Mouse (Mus musculus): ENCODE results near the gene Prdm12. TPM values are rescaled to one million over a fixed set of nuclear protein-coding genes. Genes with fewer than 3 reads are reported as not detected.

Gene Prdm12
- not detected for polyA plus RNA-seq (2017; shearing (Covaris generic))

GRCm38 (mm10) chr2:31639901-31640608 lies at the start of gene Prdm12:
Prdm12 (plus strand) TSS chr2:31640037.

GRCm38 (mm10) chr2:31670551-31671035 lies 30.8 kb downstream of the Prdm12 start, which contains the start of gene Exosc2:
Exosc2 (plus strand) TSS chr2:31670715.

GRCm38 (mm10) chr2:31688074-31688925 lies 48.5 kb downstream of the Prdm12 start, which contains the start of gene Abl1:
Abl1 (plus strand) TSS chr2:31688376.

Other genes starting within 250 kb of the Prdm12 start
- 104 TPM for gene Ass1, start 169.8 kb upstream of the Prdm12 start, polyA plus RNA-seq (2017; shearing (Covaris generic))
- gene Fubp3, start 67.4 kb upstream of the Prdm12 start, polyA plus RNA-seq (2017; shearing (Covaris generic)) = 16.3 TPM
- 47.0 TPM for gene Exosc2, start 30.7 kb downstream of the Prdm12 start, polyA plus RNA-seq (2017; shearing (Covaris generic))
- gene Abl1, start 48.3 kb downstream of the Prdm12 start, polyA plus RNA-seq (2017; shearing (Covaris generic)) = 29.1 TPM
- gene Qrfp, start 170.5 kb downstream of the Prdm12 start, polyA plus RNA-seq (2017; shearing (Covaris generic)) = 0.58 TPM
- 0.21 TPM for gene Fibcd1, start 206.0 kb downstream of the Prdm12 start, polyA plus RNA-seq (2017; shearing (Covaris generic))
- not detected for gene Lamc3, start 247.3 kb downstream of the Prdm12 start, polyA plus RNA-seq (2017; shearing (Covaris generic))